Mouse (Mus musculus) thymus, postnatal 10 days (tissue): Measurements from ENCODE around the gene Sowahb.
"Not testable (repeated sequence)": the region's sequence is repeated elsewhere in the genome, so short reads cannot be mapped to it uniquely, and the experiment has no call there.

Source experiments
- DNase-seq, 2 experiments: peaks; one replicate each; pipeline ENCODE4 v3.0.0; 2021; ENCODE audit warnings: low spot score in 2 of 2

Gene Sowahb

DNA sequence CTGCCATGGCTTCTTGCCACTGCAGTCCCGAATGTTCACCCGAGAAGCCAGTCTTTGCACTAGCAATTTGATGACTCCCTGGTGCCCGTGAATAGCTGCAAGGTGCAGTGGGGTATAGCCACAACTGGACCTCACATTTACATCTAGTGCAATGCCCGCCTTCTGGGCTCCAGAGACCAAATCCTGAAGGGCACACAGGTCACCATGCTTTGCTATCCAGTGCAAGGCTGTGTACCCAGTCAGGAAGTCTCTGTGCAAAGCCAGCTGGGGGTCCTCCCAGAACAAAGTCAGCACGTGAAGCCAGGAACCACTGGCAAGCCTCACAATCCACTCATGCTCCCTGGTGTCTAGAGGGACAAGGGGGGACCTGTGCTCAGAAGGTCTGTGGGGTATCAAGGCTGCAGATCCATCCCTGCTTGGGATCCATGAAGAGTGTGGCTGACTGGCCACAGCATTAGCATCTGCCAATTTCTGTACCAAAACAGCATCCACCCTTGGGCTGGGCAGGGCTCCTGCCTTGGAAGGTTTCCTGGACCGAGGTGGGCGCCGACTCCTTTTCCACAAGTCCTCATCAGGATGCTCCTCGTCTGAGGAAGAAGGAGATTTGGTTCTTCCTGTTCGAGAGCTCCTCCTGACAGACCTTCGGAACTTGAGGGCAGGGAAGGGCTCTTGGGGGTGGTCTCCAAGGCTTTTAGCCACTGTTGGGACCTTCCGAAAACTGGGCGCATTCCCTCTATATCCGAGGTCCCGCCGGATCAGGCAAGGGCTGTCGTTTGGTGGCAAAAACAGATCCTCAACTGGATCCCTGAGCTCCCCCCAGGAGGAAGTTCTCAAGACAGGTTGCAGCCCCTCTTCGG, 1.8 kb downstream of the Sowahb start:
- DNase-seq = no peak

DNA sequence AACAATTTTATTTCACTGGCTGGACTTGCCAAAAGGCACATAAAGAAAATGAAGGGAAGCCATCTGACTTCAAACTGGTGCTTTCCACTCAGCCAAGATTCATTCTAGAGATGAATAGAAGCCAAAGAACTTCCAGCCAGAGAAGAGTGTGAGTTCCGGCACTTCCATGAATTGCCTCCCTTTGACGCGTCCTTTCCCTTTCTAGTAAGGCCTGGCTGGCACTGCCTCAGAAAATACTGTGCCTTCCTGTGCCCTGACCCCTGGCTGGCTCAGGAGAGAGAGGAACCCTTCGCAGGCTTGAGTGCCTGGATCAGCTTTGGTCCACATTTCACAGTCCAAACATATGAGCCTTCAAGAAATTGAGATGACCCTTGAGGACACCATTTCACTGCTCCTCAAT, 2.8 kb downstream of the Sowahb start:
- no peak for DNase-seq

DNA sequence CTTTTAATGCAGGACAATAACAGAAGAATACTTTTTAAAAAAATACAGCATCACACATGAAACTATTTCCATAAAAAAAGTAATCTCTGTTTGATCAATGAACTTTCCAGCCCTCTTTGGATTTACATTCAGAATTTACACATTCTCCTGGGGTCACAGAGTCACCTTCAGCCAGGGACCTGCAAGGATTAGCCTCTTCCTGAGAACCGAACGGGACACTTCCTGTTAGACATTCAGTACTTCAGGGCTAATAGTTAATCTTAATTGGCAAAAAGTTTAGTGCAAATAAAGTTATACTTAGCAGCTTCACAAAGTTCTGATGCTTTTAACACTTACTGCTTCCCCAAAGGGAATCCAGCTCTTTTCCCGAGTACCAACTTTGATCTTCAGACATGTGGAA, 3.5 kb downstream of the Sowahb start:
- no peak for DNase-seq

DNA sequence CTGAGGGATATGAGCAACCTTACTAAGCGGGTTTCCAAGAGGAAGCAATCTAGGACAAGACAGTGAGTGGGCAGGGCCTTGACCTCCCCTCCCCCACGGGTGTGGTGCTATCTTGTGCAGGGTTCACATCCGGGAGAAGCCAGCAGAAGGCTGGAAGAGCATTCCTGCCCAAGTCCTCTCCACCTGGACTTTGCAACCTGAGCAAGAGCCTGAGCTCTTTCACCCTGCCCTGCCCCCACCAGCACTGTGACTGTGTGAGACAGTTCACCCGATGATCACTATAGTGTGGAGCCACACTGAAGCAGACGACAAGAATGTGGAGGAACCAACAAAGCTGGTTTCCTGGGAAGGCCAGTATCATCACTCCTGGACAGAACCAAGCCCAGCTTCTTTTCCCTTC, 4.7 kb downstream of the Sowahb start:
- no peak for DNase-seq

DNA sequence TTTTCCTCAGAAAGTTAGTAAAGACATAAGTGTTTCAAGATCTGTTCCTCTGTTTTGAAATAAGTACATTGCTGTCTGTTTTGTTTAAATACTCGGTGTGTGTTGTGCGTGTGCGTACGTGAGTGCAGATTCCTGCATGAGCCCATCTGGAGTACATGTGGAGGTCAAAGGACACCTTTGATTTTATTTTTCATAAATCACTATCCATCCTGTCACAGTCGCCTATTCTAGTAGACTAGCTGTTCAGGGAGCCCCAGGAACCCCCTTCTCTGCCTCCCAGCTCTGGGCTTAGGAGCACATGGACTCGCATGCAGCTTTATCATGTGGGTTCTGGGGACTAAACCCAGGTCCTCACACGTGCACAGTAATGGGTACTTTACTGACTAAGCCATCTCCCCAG, 8.6 kb downstream of the Sowahb start:
- DNase-seq = no peak

DNA sequence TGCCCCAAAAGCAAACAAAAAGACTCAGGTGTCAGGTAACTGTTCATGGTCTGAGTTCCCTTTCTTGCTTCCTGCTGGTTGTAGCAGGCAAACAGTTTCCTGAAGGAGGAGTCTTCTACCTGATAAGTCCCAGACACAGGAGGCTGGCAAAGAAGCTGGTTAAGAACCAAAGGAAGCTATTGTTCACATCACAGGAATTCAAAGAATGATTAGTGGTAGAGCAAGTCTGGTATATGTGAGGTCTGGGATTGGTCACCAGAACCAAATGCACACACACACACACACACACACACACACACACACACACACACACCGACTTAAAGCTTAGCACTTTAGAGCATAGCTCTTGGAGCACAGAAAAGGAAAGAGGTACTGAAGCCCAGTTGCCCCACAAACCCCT, 9.5 kb downstream of the Sowahb start:
- DNase-seq = no peak

DNA sequence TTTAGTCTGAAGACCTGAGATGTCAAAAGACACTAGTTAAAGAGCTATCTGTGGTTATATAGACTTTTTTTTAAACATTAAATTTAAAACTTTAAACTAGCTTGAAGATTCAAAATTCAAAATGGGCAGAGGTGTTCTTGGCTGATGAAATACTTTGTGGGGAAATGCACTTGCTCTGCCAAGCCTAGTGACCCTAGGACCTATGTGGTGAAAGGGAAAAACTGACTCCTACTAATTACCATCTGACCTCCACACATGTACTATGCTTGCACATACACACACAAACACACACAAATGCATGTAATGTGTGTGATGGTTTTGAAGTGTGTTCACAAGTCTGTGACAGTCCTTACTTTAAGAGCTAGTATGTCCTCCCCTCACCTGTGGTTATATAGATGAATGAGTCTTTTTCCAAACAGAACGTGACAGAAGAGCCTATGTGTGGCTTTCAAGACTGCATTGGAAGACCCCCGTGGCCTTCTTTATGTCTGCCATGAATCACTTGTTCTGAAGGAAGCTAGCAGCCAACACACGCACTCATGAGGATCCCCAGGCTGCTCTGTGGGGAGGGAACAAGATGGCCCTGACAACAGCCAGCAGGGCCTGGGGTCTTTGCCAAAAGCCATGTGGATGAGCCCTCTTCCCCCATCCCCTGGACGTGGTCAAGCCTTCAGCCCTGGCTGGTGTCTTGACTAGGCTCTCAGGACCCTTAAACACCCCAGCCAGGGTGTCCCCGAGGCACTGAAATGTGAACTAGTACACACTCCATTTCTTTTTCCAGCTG, 11.5 kb downstream of the Sowahb start:
- no peak for DNase-seq

DNA sequence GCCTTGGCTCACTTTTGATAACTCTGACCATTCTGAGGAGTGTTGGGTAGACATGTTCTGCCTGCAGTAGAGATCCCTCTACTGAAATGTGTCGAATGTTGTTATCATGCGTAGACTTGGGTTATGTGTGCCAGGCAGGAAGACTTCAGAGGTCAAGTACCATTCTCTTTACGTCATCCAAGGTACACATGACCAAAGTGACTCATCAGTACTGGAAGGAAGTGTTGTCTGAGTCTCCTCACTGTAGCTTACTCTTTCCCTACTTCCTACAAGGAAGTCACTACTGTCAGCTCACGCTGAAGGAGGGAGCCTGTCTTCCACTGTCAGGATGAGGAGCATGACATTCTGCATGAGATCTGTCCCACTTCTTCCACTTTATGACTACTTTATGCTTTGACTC, 12.2 kb downstream of the Sowahb start:
- no peak for DNase-seq

DNA sequence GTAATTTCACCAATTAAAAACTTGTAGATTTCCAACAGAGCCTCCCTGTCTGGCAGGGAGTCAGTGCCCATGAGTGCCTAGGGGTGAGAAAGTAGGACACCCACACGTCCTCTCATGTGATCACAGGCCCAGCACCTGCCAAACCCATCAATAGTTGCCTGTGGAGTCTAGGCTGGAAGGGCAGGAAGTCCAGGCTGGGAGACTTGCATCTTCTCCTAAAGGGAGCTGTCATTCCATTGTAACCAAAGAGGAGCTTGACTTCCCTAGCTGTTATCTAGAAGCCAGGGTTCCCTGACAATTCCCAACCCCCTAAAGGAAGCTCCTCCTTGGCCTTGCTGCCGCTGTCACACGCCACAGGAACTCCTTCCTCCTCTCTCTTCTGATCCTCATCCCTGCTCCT, 14.0 kb downstream of the Sowahb start:
- no peak for DNase-seq

DNA sequence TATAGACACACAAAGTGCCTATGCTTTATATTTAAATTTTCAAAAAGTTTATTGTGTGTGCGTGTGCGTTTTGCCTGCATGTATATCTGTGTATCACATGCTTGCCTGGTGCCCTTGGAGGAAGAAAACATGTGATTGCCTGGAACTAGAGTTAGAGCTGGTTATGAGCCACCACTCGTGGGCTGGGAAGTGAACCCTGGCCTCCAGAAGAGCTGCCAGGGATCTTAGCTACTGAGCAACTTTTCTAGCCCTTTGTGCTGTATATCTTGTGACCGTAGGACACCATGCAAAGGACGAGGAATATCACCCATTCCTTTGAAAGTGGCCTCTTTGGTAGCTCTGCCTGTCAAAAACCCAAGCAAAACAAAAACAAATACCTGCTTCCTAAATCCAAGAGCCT, 14.4 kb downstream of the Sowahb start:
- DNase-seq = no peak

DNA sequence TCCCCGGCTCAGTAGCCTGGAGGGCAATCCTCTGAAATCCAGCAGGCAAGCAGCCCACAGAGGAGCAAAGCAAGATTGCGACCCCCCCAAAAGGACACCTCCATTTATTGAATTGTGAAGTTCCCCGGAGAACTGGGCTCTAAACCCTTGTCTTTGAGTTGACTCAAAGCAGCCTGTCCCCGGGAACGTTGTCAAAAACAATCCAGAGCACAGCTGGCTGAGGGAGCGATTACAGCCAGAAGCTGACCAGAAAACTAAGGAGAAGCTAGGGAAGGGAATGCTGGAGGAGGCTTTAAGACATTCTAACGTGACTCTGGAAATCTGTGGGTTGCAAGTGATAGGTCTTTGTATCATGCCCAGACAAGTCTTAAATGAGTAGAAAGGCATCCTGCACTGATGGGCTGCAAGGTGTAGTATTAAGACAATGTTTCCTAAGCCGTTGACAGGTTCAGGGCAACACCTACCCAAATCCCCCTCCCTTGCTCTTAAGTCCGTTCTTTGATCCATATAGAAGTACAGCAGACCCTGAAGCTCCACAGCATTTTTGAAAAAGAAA, 17.6 kb downstream of the Sowahb start:
- no peak for DNase-seq

DNA sequence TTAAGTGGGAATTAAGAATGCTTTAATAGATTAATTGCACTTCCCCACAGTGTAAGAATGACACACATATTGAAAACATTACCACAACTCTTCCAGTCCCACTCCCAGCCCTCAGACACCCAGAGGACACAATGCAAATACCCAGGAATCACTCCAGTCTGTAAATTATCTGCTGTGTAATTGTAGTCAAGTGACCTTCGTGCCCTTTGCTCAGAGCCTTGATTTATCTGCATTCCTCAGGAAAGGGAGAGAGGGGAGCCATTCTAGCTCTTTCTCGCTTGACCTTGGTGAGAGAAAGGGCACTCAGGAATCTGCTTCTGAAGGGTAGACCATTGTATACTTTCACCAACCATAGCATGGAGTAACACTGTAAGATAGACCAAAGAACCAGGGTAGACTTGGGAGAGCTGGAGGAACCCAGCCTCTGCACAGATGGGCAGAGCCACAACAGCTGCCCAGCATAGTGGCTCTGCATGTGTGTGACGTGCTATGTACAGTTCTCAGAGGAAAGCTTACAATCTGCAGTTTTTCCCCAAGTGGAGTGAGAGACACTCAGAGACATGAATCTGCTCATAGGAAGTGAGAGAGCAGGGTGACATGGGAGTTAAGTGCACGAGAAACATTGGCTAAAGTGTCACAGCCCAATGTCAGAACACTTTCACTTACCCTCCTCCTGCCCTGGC, 18.2 kb downstream of the Sowahb start:
- no peak for DNase-seq

DNA sequence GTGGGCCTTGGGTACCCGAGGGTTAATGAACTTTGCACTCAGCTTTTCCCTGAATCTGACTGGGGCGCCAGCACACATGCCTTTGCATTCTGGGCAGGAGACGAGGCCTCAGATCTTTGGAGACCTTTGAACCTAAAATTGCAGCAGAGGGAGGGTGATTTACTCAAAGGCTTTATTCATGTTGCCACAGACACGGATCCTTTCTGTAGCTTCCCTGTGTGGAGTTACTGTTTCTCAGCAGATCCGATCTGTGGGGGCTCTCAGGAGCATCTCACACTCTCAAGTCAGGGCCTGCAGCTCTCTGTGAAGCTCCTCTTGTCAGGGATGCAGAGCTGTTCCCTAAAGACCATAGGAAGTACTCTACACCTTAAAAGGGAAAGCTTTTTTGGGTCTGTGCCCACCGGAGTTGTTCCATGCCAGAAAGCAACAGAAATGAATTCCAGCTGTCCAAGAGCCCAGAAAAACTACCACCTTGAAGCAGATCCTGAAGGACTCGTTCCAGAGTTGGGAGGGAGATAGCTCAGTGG, 20.0 kb downstream of the Sowahb start:
- DNase-seq = no peak

DNA sequence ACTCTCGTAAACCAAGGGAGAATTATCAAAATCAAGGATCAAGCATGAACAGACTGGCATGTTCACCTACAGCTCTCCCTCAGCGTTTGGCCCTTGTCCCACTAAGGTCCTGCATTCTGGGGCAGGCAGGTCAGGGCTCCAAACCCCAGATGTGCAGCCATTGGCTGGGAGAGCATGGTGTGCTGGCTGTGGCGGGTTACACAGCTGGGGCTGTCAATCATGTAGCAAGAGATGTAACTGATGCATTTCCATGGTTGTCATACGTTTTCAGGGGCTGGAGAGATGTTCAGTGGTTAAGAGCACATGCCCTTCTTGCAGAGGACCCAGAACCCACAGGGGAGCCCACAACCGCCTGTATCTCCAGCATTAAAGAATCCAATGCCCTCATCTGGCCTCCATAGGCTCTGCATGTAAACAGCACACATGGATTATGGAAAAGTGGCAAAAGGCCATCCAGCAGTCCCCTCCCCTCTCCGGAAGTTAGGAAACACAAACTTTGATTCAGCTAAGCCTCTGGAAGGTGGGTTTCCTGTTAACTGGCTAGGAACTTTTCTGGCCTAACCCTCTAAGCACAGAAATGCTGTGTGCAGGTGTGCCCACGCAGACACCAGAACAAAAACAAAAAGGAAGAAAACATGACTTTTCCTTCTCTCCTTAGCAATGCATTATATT, 22.6 kb downstream of the Sowahb start:
- no peak for DNase-seq

DNA sequence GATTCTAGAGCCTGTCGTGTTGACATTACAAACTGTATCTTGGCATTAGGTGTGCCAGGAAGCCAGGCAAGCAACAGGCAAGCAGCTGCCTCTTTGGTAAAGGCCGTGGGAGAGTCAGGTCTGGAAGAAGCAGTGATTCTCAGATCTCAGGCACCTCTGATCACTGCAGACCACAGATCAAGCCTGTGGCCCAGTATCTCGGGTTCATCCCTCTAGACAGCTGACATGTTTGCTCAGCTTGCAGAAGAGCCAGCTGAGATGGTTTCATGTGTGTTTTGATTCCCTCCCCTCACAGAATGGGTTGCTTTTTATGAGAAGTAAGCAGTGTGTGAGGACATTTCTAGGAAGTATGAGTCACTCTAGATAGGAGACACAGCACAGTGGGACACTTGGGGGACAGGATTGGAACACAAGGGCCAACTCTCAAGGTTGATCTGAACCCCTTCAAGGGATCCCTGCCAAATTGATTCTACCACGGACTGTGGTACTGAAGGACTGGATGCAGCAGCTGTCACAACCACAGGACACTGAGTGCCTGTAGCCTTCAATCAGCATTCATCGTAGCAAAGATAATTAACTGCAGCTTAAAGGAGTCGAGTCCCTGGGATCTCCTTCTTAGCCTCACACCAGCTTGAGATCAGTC, 24.7 kb downstream of the Sowahb start:
- no peak for DNase-seq

DNA sequence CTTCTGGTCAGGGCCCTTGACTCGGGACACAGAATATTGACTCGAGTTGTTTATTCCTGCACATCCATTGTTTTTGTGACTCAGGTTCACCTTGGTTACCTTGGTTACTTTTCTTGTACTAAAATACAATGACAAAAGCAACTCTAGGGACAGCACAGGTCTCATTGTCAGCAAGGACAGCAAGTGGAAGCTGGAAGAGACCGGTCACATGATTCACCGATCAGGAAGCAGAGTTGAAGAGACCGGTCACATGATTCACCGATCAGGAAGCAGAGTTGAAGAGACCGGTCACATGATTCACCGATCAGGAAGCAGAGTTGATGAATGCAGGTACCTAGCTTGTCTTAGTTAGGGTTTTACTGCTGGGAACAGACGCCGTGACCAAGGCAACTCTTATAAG, 25.6 kb downstream of the Sowahb start:
- not testable (repeated sequence) for DNase-seq

DNA sequence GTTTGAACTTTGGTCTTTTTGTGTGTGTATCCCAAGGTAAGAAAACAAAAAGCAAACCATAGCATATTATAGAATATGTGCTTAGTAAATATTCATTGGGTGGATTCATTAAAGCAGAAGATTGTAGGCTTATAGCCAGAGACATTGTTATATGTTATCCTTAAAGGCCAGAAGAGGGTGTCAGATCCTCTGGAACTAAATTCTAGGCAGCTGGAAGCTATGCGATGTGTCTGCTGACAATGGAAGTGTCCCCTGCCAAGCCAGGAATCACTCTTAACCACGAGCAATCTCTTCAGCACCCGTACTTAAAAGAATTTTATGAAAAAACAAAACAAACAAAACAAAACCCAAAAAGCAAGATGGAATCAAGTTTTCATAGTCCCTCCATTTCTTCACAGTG, 27.1 kb downstream of the Sowahb start:
- no peak for DNase-seq

DNA sequence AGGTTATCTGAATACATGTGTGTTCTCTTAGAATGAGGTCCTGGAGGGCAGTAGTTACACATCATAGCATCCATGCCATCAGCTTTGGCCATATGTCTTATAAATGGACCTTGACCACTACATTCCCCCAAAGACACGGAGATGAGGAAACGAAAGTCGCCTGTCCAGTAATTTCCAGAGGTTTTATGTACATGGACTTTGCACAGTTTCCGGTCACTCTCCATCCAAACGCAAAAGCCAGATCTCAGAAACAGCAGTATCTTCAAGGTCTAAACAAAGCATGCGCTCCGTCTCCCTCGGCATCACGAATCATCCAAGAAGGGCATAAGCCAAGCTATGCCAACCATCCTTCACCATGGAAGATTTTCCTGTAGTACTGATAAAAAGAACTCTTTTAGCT, 36.6 kb downstream of the Sowahb start:
- no peak for DNase-seq

DNA sequence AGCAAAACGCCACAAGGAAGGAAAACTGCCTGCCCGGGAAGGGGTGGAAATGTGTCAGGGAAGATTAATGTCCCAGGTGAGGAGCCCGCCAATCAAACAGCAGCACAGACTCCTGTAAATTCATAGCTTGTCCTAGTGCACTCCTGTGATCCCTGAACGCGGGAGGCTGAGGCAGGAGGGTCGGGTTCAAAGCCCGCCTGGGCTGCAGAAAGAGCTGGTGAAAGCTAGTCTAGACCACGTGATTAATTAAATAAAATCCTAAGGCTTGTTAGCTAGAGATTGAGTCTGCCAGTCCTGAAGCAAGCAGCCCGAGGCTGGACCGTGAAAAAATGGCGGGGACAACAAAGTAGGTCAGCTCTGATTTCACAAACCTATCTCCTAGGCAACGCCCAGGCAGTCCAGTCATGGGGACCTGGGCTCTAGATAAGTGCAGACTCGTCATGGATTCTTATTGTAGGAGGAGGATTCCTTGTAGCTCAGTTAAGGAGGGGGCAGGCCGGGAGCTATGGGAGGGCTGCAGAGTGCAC, 38.9 kb downstream of the Sowahb start:
- no peak for DNase-seq

DNA sequence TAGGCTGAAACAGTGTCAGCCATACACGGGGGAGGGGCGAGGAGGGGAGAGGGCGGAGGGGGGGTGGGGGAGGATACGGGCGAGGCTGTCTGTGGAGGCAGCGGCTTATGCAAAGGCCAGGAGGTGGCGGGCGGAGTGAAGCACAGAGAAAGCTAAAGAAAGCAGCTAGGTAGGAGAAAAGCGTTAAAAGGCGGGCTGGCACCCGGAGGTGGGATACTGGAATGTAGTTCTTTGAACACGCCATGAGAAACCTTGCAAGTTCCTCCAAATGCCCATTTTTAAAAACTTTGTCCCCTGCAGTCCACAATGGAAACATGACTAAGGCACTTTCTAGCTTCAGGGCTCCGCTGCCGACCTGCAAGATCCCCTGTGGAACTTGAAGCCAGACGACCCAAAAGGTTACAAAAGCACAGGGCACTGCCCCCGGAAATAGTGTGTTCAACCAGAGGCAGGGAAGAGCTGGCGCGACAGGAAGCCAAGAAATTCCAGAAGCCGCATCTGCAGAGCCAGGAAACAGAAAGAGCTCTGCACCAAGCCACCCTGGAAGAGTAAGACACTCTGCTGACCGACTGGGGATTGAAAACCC, 39.5 kb downstream of the Sowahb start:
- DNase-seq = peak; percentile 31 to 41
